Mouse (Mus musculus): ENCODE results near the gene Ypel3. TPM values are rescaled to one million over a fixed set of nuclear protein-coding genes. Genes with fewer than 3 reads are reported as not detected.

Ypel3 gene
- polyA plus RNA-seq, 1 experiment from 2014 or later, result 246 TPM

DNA sequence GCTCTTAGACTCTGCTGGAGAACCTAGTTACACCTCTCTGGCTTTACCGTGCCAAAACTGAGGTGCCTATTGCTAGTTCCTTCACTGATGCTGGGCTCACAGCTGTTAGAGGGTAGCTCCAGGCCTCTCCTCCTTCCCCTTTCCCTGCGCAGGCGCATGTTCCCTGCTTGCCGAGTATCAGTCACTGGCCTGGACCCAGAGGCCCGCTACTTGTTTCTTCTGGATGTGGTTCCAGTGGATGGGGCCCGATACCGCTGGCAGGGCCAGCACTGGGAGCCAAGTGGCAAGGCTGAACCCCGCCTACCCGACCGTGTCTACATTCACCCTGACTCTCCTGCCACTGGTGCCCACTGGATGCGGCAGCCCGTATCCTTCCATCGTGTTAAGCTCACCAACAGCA lies 5.9 kb downstream of the Ypel3 start:
- WGBS, result 84% methylated on average over 13 of the region's 13 CpGs
- Histone ChIP-seq H3K27ac (ENCODE audit: low read depth, low read length) (no peak overlapping the region), H3K4me1 (ENCODE audit: control insufficient read depth, insufficient read depth, low read length) (peaks cover 20% of the 10 kb centered on the region), H3K4me2 (ENCODE audit: low read depth, low read length) (no peak overlapping the region), H3K9me3 (ENCODE audit: control insufficient read depth, low read length) (no peaks in the 10 kb centered on the region), H3K27me3 (ENCODE audit: control insufficient read depth, insufficient read depth, low read length) (no peaks in the 10 kb centered on the region), H3K4me3 (ENCODE audit: low read depth, low read length) (no peak overlapping the region), H3K9ac (replicated peaks; ENCODE audit: low read depth, low read length) (no peak overlapping the region), H3K36me3 (ENCODE audit: control insufficient read depth, insufficient read depth, low read length) (peaks cover 29% of the 10 kb centered on the region)
- ATAC-seq (ENCODE audit: low read depth), result no peak

GRCm38 (mm10) chr7:126784469-126784868 lies 7.7 kb downstream of the Ypel3 start:
- Histone ChIP-seq H3K27ac (ENCODE audit: low read depth, low read length) (no peak overlapping the region), H3K36me3 (ENCODE audit: control insufficient read depth, insufficient read depth, low read length) (peaks cover 40% of the 10 kb centered on the region), H3K9ac (replicated peaks; ENCODE audit: low read depth, low read length) (no peak overlapping the region), H3K27me3 (ENCODE audit: control insufficient read depth, insufficient read depth, low read length) (no peaks in the 10 kb centered on the region), H3K4me1 (ENCODE audit: control insufficient read depth, insufficient read depth, low read length) (peaks cover 15% of the 10 kb centered on the region; the same call in 1 of the 2 replicates), H3K4me2 (ENCODE audit: low read depth, low read length) (no peak overlapping the region), H3K4me3 (ENCODE audit: low read depth, low read length) (no peak overlapping the region), H3K9me3 (ENCODE audit: control insufficient read depth, low read length) (no peaks in the 10 kb centered on the region)
- ATAC-seq (ENCODE audit: low read depth), result no peak
- 84% methylated on average over 7 of the region's 7 CpGs for WGBS

- Histone ChIP-seq H3K4me3 (ENCODE audit: low read depth, low read length) (no peak overlapping the region), H3K27me3 (ENCODE audit: control insufficient read depth, insufficient read depth, low read length) (no peaks in the 10 kb centered on the region), H3K4me2 (ENCODE audit: low read depth, low read length) (no peak overlapping the region), H3K27ac (ENCODE audit: low read depth, low read length) (no peak overlapping the region), H3K9ac (replicated peaks; ENCODE audit: low read depth, low read length) (no peak overlapping the region), H3K4me1 (ENCODE audit: control insufficient read depth, insufficient read depth, low read length) (peaks cover 15% of the 10 kb centered on the region; the same call in 1 of the 2 replicates), H3K9me3 (ENCODE audit: control insufficient read depth, low read length) (no peaks in the 10 kb centered on the region), H3K36me3 (ENCODE audit: control insufficient read depth, insufficient read depth, low read length) (peaks cover 46% of the 10 kb centered on the region)
- 86% methylated on average over 4 of the region's 4 CpGs for WGBS
- ATAC-seq (ENCODE audit: low read depth), result no peak
Measured at GRCm38 (mm10) chr7:126785056-126785455, 8.3 kb downstream of the Ypel3 start.

DNA sequence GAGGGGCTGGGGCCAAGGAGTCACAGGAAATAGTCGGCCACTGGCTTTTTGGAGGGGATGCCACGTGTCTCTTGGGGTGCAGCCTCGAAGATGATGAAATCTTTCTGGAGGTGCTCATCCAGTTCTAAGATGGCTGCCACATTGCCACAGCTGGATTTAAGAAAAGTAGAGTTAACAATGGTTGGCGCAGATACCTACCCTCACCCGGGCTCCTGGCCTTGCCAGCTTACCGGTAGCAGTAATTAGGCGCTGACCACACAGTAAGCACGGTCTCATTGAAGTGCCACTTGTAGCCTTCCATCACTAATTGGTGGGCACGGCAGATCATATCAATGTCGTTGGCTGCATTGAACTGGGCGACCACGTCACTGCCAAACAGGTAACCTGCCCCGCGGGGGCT lies 9.4 kb downstream of the Ypel3 start:
- Histone ChIP-seq H3K36me3 (ENCODE audit: control insufficient read depth, insufficient read depth, low read length) (peaks cover 47% of the 10 kb centered on the region), H3K4me2 (ENCODE audit: low read depth, low read length) (no peak overlapping the region)

GRCm38 (mm10) chr7:126789141-126789540 lies 12.4 kb downstream of the Ypel3 start:
- peaks cover 48% of the 10 kb centered on the region for H3K36me3 ChIP-seq (ENCODE audit: control insufficient read depth, insufficient read depth, low read length)

More for the DNA sequence above, 9.4 kb downstream of the Ypel3 start:
- H3K4me3 ChIP-seq (ENCODE audit: low read depth, low read length), result no peak overlapping the region
- H3K27me3 ChIP-seq (ENCODE audit: control insufficient read depth, insufficient read depth, low read length), result no peaks in the 10 kb centered on the region
- H3K27ac ChIP-seq (ENCODE audit: low read depth, low read length), result no peak overlapping the region
- peaks cover 9% of the 10 kb centered on the region; the same call in 1 of the 2 replicates for H3K4me1 ChIP-seq (ENCODE audit: control insufficient read depth, insufficient read depth, low read length)
- H3K9ac ChIP-seq (replicated peaks; ENCODE audit: low read depth, low read length), result no peak overlapping the region
- H3K9me3 ChIP-seq (ENCODE audit: control insufficient read depth, low read length), result no peaks in the 10 kb centered on the region
- no peak for ATAC-seq (ENCODE audit: low read depth)
- WGBS, result 92% methylated on average over 14 of the region's 14 CpGs

GRCm38 (mm10) chr7:126791851-126792720 lies 15.3 kb downstream of the Ypel3 start, which contains the start of gene Ppp4c:
Gene Ppp4c (minus strand): TSS chr7:126792496.
- under 1% methylated on average over 68 of the region's 83 CpGs for WGBS

More at GRCm38 (mm10) chr7:126789141-126789540, 12.4 kb downstream of the Ypel3 start:
- Histone ChIP-seq H3K9me3 (ENCODE audit: control insufficient read depth, low read length) (no peaks in the 10 kb centered on the region), H3K4me3 (ENCODE audit: low read depth, low read length) (no peak overlapping the region), H3K4me1 (ENCODE audit: control insufficient read depth, insufficient read depth, low read length) (peaks cover 7% of the 10 kb centered on the region; the same call in 1 of the 2 replicates), H3K27ac (ENCODE audit: low read depth, low read length) (no peak overlapping the region), H3K9ac (replicated peaks; ENCODE audit: low read depth, low read length) (no peak overlapping the region), H3K27me3 (ENCODE audit: control insufficient read depth, insufficient read depth, low read length) (no peaks in the 10 kb centered on the region), H3K4me2 (ENCODE audit: low read depth, low read length) (no peak overlapping the region)
- 95% methylated on average over 4 of the region's 4 CpGs for WGBS
- ATAC-seq (ENCODE audit: low read depth), result no peak

DNA sequence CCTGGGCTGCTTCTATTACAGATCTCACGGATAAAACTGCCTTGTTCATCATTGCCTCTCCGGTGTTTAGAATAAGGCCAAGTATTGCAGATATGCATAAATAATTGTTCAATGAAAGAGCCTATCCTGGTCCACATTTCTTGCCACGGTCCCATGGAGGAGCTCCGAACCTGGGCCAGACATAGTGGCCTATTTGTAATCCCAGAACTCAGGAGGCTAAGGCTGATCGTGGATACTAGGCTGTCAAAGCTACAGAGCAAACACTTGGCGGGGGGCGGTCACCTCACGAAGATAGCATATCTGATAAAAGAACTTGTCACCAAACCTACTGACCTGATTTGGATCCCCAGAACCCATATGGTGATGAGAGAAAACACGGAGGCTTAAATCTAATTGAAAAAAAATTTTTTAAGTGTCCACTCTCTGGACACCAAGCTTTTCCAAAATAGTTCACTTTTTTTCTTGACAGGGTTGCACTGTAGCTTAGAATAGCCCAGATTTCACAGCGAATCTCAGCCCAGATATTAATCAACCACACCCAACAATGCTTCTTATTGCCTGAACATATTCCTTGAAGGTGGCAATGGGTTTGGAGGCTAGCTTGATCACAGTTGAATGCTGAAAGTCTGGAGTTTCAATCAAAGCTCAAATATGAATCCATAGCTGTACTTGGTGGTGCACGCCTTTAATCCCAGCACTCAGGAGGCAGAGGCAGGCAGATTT lies 16.1 kb downstream of the Ypel3 start:
- H3K4me3 ChIP-seq (ENCODE audit: low read depth, low read length), result peak overlapping the region; percentile 90
- no peaks in the 10 kb centered on the region for H3K9me3 ChIP-seq (ENCODE audit: control insufficient read depth, low read length)
- H3K4me1 ChIP-seq (ENCODE audit: control insufficient read depth, insufficient read depth, low read length), result peaks cover 20% of the 10 kb centered on the region
- WGBS, result 31% methylated on average over 11 of the region's 11 CpGs
- H3K27me3 ChIP-seq (ENCODE audit: control insufficient read depth, insufficient read depth, low read length), result no peaks in the 10 kb centered on the region
- H3K27ac ChIP-seq (ENCODE audit: low read depth, low read length), result peak overlapping the region; percentile 91
- peak overlapping the region; percentile 81 for H3K4me2 ChIP-seq (ENCODE audit: low read depth, low read length)
- H3K36me3 ChIP-seq (ENCODE audit: control insufficient read depth, insufficient read depth, low read length), result peaks cover 42% of the 10 kb centered on the region
- ATAC-seq (ENCODE audit: low read depth), result peak; percentile 13; the same call in 1 of the 2 replicates
- H3K9ac ChIP-seq (replicated peaks; ENCODE audit: low read depth, low read length), result peak overlapping the region; percentile 82

More at GRCm38 (mm10) chr7:126791851-126792720, 15.3 kb downstream of the Ypel3 start, which contains the start of gene Ppp4c:
- Histone ChIP-seq H3K9ac (replicated peaks; ENCODE audit: low read depth, low read length) (peak within 1 kb of the TSS; percentile 82), H3K4me2 (ENCODE audit: low read depth, low read length) (peak within 1 kb of the TSS; percentile 81), H3K36me3 (ENCODE audit: control insufficient read depth, insufficient read depth, low read length) (peaks cover 50% of the 10 kb centered on the region), H3K4me1 (ENCODE audit: control insufficient read depth, insufficient read depth, low read length) (peaks cover 12% of the 10 kb centered on the region), H3K9me3 (ENCODE audit: control insufficient read depth, low read length) (no peaks in the 10 kb centered on the region), H3K27me3 (ENCODE audit: control insufficient read depth, insufficient read depth, low read length) (no peaks in the 10 kb centered on the region), H3K27ac (ENCODE audit: low read depth, low read length) (peak within 1 kb of the TSS; percentile 91), H3K4me3 (ENCODE audit: low read depth, low read length) (peak within 1 kb of the TSS; percentile 90)
- peak; percentile 94 for ATAC-seq (ENCODE audit: low read depth)

DNA sequence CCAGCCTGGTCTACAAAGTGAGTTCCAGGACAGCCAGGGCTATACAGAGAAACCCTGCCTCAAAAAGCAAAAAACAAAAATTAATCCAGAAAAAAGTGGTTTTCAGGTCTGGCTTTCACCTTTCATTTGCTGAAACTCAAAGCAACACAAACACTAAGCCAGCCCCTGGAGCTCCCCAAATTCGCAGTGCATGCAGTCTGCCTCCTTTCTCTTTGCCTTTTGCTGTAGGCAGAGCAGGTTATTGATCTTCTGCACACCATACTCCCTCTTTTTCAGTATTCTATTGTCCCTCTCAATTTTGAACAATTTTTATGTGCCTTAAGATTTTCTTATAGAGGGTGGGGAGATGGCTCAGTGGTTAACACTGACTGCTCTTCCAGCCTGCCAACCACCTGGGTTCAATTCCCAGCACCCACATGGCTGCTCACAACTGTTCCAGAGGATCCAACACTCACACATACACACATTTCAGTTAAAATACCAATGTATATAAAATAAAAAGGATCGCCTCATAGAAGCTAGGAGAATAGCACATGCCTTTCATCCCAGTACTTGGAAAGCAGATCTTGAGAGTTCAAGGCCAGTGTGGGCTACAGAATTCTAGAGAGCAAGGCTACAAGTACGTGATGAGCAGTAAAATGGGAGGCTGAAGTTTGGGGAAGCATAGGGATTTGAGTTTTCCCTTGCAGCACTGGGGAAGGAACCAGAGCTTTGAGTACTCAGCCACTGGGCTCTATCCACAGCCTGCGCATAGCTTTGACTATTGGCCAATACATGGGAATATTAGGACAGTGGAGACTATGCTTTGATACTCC lies 16.9 kb downstream of the Ypel3 start:
- no peak overlapping the region for H3K4me2 ChIP-seq (ENCODE audit: low read depth, low read length)
- no peak overlapping the region for H3K4me3 ChIP-seq (ENCODE audit: low read depth, low read length)
- H3K4me1 ChIP-seq (ENCODE audit: control insufficient read depth, insufficient read depth, low read length), result peaks cover 24% of the 10 kb centered on the region
- ATAC-seq (ENCODE audit: low read depth), result no peak
- no peaks in the 10 kb centered on the region for H3K9me3 ChIP-seq (ENCODE audit: control insufficient read depth, low read length)
- WGBS, result 74% methylated on average over 4 of the region's 4 CpGs
- H3K27me3 ChIP-seq (ENCODE audit: control insufficient read depth, insufficient read depth, low read length), result no peaks in the 10 kb centered on the region
- peaks cover 37% of the 10 kb centered on the region for H3K36me3 ChIP-seq (ENCODE audit: control insufficient read depth, insufficient read depth, low read length)
- H3K27ac ChIP-seq (ENCODE audit: low read depth, low read length), result no peak overlapping the region
- H3K9ac ChIP-seq (replicated peaks; ENCODE audit: low read depth, low read length), result no peak overlapping the region
